Mouse (Mus musculus) megakaryocyte, adult 5-6 weeks (primary cell): ENCODE measurements at regions not wholly inside any gene's neighbourhood (a gene's known extent, or its start where the extent isn't known, plus 50 kb on each side); places are given as distances from the start of the nearest gene placed in this dataset.

ENCODE experiments used
- ATAC-seq: 2 replicates; pipeline ENCODE4 v1.8.0; 2016; ENCODE audit warnings: mild to moderate bottlenecking, inconsistent platforms; ENCODE audit not compliant: poor library complexity, severe bottlenecking

DNA sequence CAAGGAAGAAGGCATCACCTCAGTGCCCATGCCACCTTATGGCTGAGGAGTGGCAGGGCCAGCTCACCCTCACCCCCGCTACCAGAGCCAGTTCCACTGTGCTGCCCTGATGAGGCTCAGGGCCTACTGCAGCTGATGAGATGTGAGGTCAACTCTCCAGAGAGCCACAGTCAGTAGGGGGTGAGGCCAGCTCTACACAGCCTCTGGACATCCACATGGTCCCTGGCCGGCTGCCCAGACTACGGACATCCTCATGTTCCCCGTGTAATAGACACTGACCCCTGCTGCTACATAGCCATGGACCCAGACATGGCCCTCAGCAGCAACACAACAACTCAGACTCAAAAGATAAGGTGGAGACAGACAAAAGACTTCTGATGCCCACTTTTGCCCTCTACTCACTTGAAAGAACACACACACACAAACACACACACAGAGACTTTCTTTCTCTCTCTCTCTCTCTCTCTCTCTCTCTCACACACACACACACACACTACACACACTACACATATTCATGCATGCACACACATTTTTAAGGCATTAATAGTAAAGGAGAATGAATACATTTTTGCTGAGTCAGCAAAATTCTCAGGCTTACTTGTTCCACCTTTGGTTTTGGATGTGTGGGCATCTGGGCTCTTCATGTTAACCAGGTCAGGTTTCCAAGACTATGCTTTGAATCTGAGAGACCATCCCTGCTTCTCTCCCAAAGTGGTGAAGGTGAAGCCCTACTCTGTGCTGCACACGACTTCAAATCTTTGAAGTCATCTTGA lies 604.4 kb upstream of the Nrp1 start:
- ATAC-seq, result peak; percentile 14; the same call in 1 of the 2 replicates

GRCm38 (mm10) chr8:127757396-127757795 lies 601.0 kb upstream of the Nrp1 start:
- no peak for ATAC-seq

- ATAC-seq, result no peak
Measured at GRCm38 (mm10) chr8:127759906-127760305, 598.5 kb upstream of the Nrp1 start.

DNA sequence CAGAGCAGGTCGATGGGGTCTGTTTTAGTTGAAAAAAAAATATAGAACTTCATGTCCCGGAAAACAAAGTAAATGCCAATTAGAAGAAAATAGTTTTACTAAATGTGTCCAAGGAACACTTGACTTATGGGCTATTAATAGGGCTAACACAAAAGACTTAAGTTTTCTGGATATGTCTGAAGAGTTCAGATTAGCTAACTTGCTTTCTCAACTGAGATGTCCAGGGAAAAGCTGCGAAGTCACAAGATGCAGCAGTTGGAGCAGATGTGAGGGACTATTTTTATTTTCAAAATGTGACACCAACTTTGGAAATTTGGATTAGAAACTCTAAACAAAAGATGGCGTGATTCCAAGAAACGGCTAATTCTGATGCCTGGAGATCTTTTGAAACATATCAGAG lies 593.2 kb upstream of the Nrp1 start:
- no peak for ATAC-seq

- no peak for ATAC-seq
Measured at GRCm38 (mm10) chr8:127768311-127768710, 590.1 kb upstream of the Nrp1 start.

GRCm38 (mm10) chr8:127769651-127770050 lies 588.8 kb upstream of the Nrp1 start:
- ATAC-seq, result no peak

DNA sequence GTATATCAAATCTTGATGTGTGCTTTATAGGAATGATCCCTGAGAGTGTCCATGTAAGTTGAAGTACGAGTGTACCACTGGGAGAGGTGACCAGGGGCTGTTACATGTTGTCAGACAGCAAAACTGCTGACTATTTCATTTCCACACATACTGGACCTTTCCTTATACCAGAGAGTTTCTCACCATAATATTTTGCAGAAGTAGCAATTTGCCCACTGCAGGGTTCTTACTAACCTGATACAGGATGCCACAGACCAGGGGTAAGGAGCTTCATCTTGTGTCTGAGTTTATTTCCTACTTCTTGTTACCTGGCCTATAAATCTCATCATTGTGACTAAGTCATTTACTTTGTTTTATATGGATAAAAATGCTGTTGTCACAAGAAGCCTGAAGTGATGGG lies 586.6 kb upstream of the Nrp1 start:
- ATAC-seq, result no peak

GRCm38 (mm10) chr8:127772415-127772814 lies 586.0 kb upstream of the Nrp1 start:
- ATAC-seq, result peak; percentile 34; the same call in 1 of the 2 replicates

DNA sequence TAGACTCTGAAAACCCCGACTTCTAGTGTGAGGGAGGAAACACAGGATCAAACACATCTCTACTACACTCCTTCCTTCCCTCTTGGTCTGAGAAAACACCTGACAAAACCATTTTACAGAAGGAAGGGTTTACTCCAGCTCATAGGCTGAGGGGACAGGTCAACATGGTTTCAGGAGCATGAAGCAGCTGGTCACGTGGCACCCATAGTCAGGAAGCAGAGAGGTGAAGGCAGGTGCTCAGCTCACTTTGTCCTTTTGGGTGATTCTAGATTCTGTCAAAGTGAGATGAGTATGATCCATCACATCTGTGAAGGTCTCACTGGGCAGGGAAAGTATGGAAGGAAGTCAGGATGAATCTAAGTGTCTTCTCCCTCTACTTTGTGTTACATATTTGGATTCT lies 585.5 kb upstream of the Nrp1 start:
- ATAC-seq, result no peak

GRCm38 (mm10) chr8:127774642-127775041 lies 583.8 kb upstream of the Nrp1 start:
- no peak for ATAC-seq

DNA sequence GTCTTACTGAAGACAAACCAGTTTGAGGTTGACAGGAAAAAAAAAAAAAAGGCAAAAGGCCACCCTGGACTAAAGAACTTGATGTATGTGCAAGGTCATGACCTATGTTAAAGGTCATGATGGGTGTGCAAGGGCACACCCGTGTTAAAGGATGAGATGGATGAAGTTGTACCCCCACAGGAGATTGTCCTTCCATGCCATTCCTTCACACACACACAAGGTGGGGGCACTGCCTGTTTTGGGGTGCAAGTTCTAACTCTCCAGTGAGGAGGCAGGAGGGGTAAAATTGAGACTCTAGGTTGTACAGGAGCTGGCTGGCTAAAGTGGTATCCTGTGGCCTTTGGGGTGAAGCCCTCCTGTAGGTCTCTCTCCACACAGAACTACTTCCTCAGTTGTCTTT lies 583.2 kb upstream of the Nrp1 start:
- ATAC-seq, result no peak

DNA sequence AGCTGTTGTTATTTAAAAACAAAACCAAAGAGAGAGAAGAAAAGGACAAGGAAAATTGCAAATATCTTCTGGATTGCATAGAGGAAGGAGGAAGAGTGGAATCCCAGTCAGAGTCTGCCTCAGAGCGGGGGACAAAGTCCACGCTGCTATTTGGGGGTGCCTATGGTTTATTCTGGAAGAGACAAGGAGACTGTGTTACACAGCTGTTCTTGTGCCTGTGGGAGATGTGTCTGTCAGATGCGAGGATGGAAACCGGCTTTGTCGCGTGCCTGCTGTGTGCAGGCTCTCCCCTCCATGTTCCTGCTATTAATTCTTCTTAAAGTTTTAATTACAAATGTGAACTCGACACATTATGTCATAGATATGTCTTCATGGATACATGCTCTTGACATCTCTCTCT lies 582.7 kb upstream of the Nrp1 start:
- ATAC-seq, result no peak

DNA sequence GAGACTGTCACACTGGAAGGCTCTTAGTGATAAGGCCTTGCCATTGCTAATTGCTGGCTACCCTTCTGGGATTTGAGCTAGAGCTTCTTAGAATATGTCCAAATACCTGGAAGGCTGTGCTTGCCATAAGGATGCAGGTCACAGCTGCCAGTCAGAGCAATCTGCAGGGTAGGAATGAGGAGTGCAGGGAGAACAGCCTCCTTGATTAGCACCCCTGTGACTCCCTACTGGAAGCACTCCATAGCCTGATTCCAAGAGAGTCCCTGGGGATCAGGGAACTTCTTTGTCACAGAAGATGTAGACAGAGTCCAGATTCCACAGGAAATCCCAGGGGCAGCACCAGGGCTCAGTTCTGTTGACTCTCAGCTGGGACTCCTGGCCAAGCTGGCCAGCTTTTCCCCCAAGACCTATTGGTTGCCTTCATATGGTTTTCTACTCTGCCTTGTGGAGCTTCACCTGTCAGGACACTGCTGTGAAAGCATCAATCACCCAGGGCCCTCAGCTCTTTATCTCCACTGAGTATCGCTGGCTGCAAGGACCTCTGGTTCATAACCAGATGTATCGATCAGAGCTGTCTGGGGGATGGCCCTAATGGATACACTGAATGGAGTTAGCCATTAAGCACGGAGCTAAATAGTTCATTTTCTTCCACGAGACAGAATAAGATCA lies 579.9 kb upstream of the Nrp1 start:
- no peak for ATAC-seq

GRCm38 (mm10) chr8:127779021-127779689 lies 579.2 kb upstream of the Nrp1 start:
- no peak for ATAC-seq

GRCm38 (mm10) chr8:127780596-127780995 lies 577.8 kb upstream of the Nrp1 start:
- peak; percentile 54 for ATAC-seq

- ATAC-seq, result no peak
Measured at GRCm38 (mm10) chr8:127781011-127781410, 577.4 kb upstream of the Nrp1 start.

DNA sequence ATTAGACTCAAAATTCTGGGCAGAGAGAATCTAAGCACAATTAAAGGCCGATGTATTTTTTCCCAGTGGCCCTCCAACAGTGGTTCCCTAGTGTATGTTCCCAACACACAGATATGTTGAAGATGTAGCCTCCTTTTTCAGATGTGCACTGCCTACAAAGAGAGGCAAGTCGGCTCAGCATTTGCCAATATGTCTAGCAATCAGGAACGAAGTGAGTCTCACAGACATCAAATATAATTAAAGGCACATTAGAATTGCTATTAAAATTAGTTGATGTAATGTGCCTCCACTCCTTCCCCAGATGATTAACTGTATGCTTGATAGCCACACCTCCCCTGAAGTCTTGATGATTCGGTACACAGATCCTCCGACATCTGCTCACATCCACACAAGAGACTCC lies 565.8 kb upstream of the Nrp1 start:
- ATAC-seq, result no peak

GRCm38 (mm10) chr8:127799849-127800471 lies 558.4 kb upstream of the Nrp1 start:
- ATAC-seq, result no peak

GRCm38 (mm10) chr8:127802136-127802535 lies 556.3 kb upstream of the Nrp1 start:
- no peak for ATAC-seq

DNA sequence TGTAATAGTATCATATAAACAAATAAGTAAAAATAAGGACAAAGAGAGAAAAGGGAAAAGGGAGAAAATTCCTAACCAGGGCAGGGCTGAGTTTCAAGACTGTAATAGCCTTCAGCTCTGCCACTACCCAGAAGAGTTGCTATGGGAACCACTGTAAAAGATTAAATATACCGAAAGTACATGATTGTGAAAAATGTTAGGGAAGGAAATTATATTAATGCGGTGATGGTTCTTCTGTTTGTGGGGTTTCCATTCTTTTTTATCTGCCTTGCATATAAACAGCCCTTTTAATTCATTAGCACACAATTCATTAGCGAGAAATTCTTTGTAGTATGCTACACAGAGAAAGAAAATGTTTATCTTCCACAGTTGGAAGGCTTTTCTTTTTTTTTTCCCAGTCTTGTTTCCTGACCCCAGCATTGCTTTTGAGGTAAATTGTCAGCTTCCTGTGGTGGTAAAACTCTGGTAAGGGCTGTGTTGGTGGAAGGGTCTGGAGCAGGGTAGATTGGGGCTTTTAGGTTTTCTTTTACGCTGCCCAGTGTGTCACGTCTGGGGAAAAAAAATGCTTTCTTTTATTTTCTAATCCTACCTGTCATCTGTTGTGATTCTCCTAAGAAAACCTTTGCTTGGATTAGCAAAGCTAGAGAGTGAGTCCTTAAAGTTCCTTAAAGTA lies 555.6 kb upstream of the Nrp1 start:
- ATAC-seq, result no peak
